Mouse (Mus musculus): ENCODE data around the gene Stard10.

DNA sequence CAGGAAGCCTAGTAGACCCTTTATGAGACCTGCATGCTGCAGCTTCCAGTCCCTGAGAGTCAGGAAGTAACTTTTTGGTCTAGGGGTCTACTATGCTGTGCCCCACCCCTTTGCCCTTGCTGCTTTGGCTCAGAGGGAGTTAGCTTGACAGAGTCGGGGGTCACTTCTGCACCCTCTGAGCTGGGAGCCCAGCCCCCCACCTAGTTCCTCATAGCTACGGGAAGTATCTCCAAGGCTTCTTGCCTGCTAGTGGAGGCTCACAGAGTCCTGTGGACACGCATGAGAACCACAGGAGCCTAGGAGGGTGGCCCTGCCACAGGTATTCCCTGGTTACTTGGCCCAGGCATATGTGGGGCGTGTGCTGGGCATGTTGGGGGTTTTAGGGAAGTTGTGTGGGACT is 44.1 kb downstream of the Stard10 start:
- no peak for TF ChIP-seq USF1 (IDR thresholded peaks at IDR 0.05; ENCODE audit: low read depth)
- no peak for TF ChIP-seq MYOD1 (IDR thresholded peaks at IDR 0.05; ENCODE audit: control insufficient read depth, insufficient read length, low read depth)
- no peak for TF ChIP-seq CTCF (IDR thresholded peaks at IDR 0.05; ENCODE audit: control insufficient read depth, insufficient read depth, insufficient read length)
- TF ChIP-seq CEBPB (IDR thresholded peaks at IDR 0.05; ENCODE audit: low read depth) = no peak
- TF ChIP-seq MYOG (IDR thresholded peaks at IDR 0.05; ENCODE audit: control insufficient read depth, extremely low read depth, insufficient read length) = no peak

All from C2C12 (cell line).